Mouse (Mus musculus) macrophage (primary cell): ENCODE measurements around the gene Syvn1. TPM values are rescaled to one million over a fixed set of nuclear protein-coding genes. Genes with fewer than 3 reads are reported as not detected.

Experiments
- H3K27ac ChIP-seq: fragments of 350-480 bp; formaldehyde crosslinking; 2 replicates; pipeline ENCODE4 v1.9.0; 2021
- H3K36me3 ChIP-seq: fragments of 350-480 bp; formaldehyde crosslinking; 2 replicates; pipeline ENCODE4 v1.9.0; 2021; ENCODE audit errors: inconsistent target
- H3K4me3 ChIP-seq: fragments of 350-480 bp; formaldehyde crosslinking; 2 replicates; pipeline ENCODE4 v1.9.0; 2021; ENCODE audit errors: inconsistent target
- H3K79me2 ChIP-seq: fragments of 350-480 bp; formaldehyde crosslinking; 2 replicates; pipeline ENCODE4 v1.9.0; 2021; ENCODE audit errors: inconsistent target
- whole genome bisulfite sequencing: methylation state at CpG from one replicate; pipeline ENCODE4 v1.1.7; 2026; ENCODE audit warnings: inconsistent platforms; ENCODE audit not compliant: missing documents; 5-methylcytosine and 5-hydroxymethylcytosine counted together
- polyA plus RNA-seq: library from polyadenylated mRNA; stranded (reverse); fragments of 250-400 nt; gene quantifications from 3 replicates; pipeline ENCODE4 v1.2.4, GENCODE M21; 2018; ENCODE audit warnings: inconsistent platforms

Syvn1 gene
- polyA plus RNA-seq, 1 experiment from 2014 or later = 40.2 TPM

DNA sequence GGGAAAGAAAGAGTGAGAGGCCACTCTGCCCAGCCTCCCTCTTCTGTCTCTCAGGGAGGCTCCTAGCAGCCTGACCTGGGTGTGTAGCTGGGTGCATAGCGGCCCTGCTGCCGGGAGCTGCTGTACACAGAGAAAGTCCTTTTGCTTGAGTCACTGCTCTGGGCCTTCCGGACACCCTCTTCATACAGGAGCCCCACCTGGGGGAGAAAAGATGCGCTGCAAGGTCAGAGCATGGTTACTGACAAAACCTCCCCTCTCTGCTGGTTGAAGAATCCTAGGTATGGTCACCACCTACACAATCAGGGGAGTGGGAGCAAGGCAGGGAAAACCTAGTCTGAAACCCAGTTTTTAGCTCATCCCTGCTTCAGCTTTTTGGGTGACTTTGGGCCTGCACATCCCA lies 22.6 kb downstream of the Syvn1 start:
- WGBS = 90% methylated on average over 4 of the region's 4 CpGs
- H3K27ac ChIP-seq = no peak overlapping the region
- H3K4me3 ChIP-seq = no peak overlapping the region
- peaks cover 18% of the 10 kb centered on the region for H3K79me2 ChIP-seq
- H3K36me3 ChIP-seq = peaks cover 18% of the 10 kb centered on the region; the same call in 1 of the 2 replicates

DNA sequence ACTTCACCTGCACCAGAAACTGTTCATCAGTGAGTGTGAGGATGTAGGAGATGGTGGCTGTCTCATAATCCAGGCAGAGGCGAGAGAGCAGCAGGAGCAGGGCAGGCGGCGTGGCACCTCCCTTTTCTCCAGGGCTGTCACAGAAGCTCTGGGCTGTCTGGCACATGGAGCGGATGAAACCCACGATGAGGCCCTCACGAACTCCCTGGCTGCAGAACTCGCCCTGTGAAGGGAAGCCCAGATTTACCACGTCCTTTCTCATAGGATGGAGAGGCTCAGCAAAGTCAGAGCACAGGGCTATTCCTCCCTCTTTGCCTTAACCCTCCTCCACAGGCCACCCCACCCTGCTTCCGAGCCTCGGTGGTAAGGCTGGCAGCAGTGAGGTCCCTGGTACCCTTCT lies 23.5 kb downstream of the Syvn1 start:
- no peak overlapping the region for H3K27ac ChIP-seq
- no peak overlapping the region for H3K4me3 ChIP-seq
- WGBS = 89% methylated on average over 8 of the region's 10 CpGs
- peaks cover 22% of the 10 kb centered on the region for H3K79me2 ChIP-seq
- H3K36me3 ChIP-seq = peaks cover 18% of the 10 kb centered on the region; the same call in 1 of the 2 replicates

DNA sequence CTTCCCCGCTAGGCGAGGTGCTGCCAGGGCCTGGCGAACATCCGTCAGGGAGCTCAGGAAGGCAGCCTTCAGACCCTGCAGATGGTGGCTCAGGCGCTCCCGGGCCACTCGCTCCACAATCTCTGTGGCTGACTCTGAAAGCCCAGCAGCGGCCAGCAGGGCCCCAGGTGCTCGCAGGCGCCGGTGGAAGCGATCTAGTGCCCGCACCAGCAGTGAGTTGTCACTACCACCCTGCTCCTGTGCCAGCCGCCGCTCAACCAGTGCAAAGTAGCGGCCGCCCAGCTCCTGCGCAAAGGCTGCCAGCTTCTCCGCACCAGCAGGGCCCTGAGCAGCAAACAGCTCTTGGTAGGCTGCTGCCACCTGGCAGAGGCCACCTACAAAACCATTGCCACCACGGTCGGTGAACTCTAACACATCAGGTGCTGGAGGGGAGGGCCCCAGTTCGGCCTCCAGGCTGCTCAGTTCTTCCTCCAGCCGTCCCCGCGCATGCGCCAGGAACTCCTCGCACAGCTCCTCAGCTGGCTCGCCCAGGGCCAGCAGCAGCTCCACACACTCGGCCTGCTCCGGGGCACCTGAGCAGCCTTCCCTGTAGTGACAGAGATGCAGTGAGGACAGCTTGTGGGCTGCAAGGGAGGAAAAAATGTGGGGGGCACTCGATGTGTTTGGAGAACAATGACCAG lies 24.3 kb downstream of the Syvn1 start:
- Histone ChIP-seq H3K27ac (no peak overlapping the region), H3K36me3 (peaks cover 18% of the 10 kb centered on the region; the same call in 1 of the 2 replicates), H3K4me3 (no peak overlapping the region), H3K79me2 (peaks cover 30% of the 10 kb centered on the region)
- WGBS = 93% methylated on average over 31 of the region's 31 CpGs

DNA sequence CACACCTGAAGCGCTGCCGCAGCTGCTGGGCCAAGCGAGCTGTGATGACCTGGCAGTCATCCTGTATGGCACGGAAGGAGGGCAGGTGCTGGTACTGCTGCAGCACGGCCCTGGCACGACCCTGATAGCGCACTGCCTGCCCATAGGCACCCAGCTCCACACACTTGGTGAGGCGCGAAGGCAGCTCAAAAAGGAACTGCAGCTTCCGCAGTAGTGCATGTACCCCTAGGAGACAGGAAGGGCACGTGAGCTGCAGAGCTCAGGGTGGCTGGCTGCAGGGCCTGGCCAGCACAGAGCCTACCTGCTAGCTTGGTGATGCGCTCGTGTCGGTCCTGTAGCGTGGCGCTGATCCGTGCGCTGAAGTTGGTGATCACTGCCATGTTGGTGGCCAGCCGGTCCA lies 24.9 kb downstream of the Syvn1 start:
- H3K4me3 ChIP-seq = no peak overlapping the region
- peaks cover 36% of the 10 kb centered on the region for H3K79me2 ChIP-seq
- 60% methylated on average over 11 of the region's 19 CpGs for WGBS
- no peak overlapping the region for H3K27ac ChIP-seq
- peaks cover 18% of the 10 kb centered on the region; the same call in 1 of the 2 replicates for H3K36me3 ChIP-seq

DNA sequence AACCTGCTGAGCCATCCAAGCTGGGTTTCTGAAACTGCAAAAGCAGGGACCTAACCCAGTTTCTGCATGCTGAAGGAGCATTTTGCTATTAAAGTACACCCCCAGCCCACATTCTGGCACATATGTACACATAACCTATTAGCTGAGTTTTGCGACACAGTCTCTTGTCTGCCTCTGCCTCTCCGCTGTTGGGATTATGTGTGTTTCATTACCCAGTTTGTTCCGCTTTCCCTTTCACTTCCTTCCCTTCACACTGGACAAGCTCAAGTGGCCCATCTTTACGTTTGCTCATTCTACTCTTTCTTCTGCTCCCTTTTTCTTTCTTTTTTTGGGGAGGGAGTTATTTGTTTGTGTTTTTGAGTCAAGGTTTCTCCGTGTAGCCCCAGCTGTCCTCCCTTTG lies 27.5 kb downstream of the Syvn1 start:
- Histone ChIP-seq H3K27ac (peak overlapping the region; percentile 72), H3K79me2 (peaks cover 42% of the 10 kb centered on the region), H3K36me3 (peaks cover 14% of the 10 kb centered on the region; the same call in 1 of the 2 replicates), H3K4me3 (peak overlapping the region; percentile 7; the same call in 1 of the 2 replicates)
- 32% methylated on average over 5 of the region's 5 CpGs for WGBS

DNA sequence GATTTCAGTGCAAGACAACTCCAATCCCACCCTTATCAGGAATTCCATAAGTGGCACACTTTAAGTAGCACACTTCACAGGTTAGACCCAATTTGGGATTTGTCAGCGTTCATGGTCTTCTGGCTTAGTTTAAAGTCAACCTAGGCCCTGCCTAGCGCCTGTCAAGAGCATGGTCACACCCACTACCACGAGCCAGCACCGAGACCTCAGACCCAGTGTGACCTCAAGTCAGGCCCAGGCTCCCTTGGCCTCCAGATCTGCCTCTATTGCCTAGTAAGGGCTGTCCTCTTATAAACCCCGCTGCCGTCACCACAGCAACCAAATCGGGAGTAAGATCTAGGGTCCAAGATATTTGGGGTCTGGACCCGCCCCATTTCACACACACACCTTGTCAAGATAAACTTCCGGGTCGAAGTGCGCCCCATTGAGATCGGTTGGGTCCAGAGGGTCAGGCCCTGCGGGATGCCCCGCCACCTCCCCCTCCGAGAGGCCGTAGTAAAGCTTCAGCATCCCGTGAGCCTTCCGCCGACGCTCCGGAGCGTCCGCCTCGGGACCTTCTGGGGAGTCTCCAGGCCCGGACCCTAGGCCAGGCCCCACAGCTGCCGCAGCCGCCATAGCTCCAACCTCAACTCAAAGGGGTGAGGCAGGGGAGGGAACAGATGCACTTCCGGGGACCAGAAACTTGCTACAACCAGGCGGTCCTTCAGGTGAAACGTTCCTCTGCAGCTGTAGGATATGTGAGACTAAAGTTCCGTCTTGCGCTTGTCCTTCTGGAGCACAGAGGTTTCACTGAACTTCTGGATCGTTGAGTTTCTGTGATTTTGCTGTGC lies 30.4 kb downstream of the Syvn1 start, which contains the start of gene Vps51:
Gene Vps51, minus strand, starts transcription at position 668 of the 830 bp plus-strand sequence.
- WGBS = 2% methylated on average over 31 of the region's 33 CpGs
- Histone ChIP-seq H3K4me3 (peak within 1 kb of the TSS; percentile 89), H3K27ac (peak within 1 kb of the TSS; percentile 54), H3K79me2 (peaks cover 42% of the 10 kb centered on the region), H3K36me3 (peaks cover 15% of the 10 kb centered on the region)

DNA sequence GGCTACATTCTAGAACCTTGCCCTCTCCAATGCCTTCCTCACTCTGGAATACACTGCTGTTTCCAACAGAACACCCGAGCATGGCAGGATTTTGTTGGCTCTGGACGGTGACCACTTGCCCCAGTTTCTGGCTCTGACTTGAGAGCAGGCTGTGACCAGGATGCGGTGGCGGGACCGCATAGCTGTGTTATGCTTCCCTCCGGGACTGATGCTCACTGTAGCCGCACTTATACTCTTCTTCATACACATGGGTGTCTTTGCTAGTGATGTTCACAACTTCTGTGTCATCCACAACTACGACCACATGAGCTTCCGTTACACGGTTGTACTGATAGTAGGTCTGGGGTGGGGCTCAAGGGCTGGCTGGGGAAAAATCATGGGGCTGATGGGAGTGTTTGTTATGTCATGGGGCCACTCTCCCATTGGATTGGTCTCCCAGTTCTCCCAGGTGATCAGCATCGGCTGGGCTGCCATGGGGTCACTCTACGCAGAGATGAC lies 33.7 kb downstream of the Syvn1 start, which contains the start of gene Tmem262:
Gene Tmem262, plus strand, starts transcription at position 51 of the 498 bp plus-strand sequence.
- Histone ChIP-seq H3K27ac (no peak within 1 kb of the TSS), H3K4me3 (no peak within 1 kb of the TSS), H3K79me2 (peaks cover 47% of the 10 kb centered on the region), H3K36me3 (peaks cover 26% of the 10 kb centered on the region)
- WGBS = 93% methylated on average over 12 of the region's 12 CpGs

DNA sequence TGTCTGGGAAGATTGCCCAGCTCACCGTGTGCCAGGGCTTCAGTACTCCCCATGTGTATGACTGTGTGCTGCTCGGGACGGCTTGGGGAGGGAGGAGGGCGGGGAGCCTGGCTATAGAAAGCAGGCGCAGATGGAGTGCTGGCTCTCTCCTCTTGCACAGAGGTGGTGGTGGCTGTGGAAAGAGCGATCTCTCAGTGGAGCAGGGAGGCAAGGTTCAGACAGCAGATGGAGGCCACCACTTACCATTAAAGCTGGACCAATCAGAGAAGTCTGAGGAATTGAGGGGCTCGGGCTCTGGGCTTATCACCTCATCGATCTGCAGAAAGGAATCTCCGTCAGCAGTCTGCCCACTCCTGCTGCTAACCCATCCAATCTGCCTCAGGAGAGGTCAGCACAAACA lies 35.8 kb downstream of the Syvn1 start, which contains the start of gene Gm28374:
Gene Gm28374, minus strand, starts transcription at position 101 of the 400 bp plus-strand sequence.
- WGBS = 89% methylated on average over 9 of the region's 9 CpGs
- H3K36me3 ChIP-seq = peaks cover 26% of the 10 kb centered on the region
- no peak within 1 kb of the TSS for H3K4me3 ChIP-seq

DNA sequence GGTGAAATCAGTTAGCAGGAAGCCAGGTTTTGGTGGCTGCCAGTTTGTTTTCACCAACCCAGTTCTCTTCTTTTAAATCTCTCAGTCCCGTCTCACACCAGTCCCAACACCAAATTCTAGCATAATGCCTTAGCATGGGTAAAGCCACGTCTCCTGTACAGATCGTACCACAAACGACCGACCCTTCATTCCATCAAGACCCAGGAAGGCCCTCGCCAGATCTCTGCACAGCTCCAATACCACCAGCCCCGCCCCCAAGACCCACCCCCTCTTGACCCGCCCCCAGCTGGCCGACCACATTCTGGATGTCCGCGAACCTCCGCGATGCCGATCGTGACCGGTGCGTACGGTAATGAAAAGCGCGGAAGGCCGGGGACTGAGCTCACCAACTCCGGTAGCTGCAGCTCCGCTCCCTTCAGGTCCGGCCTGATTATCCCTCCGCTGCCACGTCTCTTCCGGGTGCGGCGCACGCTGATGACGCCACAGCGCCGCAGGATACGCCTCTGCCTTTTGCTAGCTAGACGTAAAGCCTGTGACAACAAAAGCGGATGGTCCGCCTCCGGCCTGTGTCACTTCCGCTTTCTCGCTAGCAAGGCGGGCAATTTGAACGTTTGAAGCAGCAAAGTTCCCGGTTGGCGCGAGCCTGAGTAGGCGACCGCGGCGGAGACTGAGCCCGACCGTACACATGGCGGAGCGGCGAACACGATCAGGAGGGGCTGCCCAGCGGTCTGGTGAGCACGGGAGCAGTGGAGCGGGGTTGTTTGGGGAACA lies 38.3 kb downstream of the Syvn1 start, which contains the start of the genes Zfpl1 and Cdca5:
Gene Zfpl1, minus strand, starts transcription at position 479 of the 771 bp plus-strand sequence.
Gene Cdca5, plus strand, starts transcription at position 506 of the 771 bp plus-strand sequence.
- peak within 1 kb of the TSS; percentile 96 for H3K4me3 ChIP-seq
- WGBS = under 1% methylated on average over 52 of the region's 58 CpGs
- peaks cover 73% of the 10 kb centered on the region for H3K79me2 ChIP-seq
- peaks cover 26% of the 10 kb centered on the region for H3K36me3 ChIP-seq
- peak within 1 kb of the TSS; percentile 64 for H3K27ac ChIP-seq

More for the DNA sequence above, 35.8 kb downstream of the Syvn1 start, which contains the start of gene Gm28374:
- no peak within 1 kb of the TSS for H3K27ac ChIP-seq
- peaks cover 49% of the 10 kb centered on the region for H3K79me2 ChIP-seq

DNA sequence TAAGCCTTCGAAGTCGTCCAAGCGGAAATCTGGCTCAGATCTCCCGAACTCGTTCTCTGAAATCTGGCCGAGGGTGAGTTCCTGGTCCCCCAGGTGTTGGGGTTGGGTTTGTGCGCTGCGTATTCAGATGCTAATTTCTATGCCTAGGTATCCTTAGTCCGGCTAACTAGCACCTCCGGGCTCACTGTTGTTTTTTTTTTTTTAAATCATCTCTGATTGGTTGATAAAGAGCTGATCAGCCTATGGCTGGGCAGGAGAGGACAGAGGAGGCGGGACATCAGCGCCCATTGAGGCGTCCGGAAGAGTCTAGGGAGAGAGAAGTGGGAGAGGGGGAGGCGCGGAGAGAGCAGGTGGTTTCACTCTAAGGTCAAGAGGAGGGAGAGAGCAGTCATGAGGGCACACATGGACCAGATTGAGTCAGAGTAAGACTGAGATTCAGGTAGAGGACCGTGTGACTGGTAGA lies 39.1 kb downstream of the Syvn1 start:
- peak overlapping the region; percentile 96 for H3K4me3 ChIP-seq
- 2% methylated on average over 17 of the region's 17 CpGs for WGBS
- peaks cover 20% of the 10 kb centered on the region for H3K36me3 ChIP-seq
- H3K79me2 ChIP-seq = peaks cover 81% of the 10 kb centered on the region
- peak overlapping the region; percentile 64 for H3K27ac ChIP-seq

DNA sequence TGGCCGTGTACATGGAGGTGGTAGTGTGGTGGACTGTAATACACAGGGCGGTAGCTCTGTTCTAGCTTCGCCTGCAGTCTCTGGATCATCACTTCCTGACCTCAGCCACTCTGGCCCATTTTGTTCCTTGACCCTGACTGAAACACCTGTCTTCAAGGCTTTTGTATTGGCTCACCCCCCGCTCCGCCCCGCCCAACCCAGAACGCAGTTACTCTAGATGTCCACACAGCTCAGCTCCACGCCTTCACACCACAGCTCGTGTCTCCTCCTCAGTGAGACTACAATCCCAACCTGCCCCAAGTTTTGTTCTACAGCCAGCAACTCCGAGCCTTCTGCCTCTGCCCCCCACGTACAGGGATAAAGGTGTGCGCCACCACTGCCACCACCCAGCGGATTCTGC lies 42.5 kb downstream of the Syvn1 start:
- H3K36me3 ChIP-seq = no peaks in the 10 kb centered on the region
- H3K27ac ChIP-seq = no peak overlapping the region
- WGBS = 96% methylated on average over 13 of the region's 13 CpGs
- no peak overlapping the region for H3K4me3 ChIP-seq
- H3K79me2 ChIP-seq = peaks cover 81% of the 10 kb centered on the region

DNA sequence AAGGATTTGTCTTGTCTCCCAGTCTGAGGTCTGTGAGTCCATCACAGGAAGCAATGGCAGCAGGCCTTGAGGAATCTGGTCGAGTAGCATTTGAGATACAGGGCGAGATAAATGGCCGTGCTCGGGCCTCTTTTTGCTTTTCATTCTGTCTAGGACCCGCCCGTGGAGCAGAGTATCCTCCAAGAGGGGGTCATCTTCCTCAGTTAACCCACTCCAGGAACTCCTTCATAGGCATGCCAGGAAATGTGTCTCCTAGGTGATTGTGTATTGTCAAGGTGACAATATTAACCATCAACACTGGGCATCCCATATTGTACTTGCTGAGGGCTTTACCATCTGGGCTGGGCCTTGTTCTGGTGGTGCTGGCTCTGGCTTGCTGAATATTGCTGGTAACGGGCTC lies 47.7 kb downstream of the Syvn1 start, which contains the start of gene AC131692.1:
Gene AC131692.1, plus strand, starts transcription at position 301 of the 400 bp plus-strand sequence.
- Histone ChIP-seq H3K4me3 (no peak within 1 kb of the TSS), H3K79me2 (peaks cover 33% of the 10 kb centered on the region; the same call in 1 of the 2 replicates), H3K27ac (no peak within 1 kb of the TSS), H3K36me3 (no peaks in the 10 kb centered on the region)
- 93% methylated on average over 7 of the region's 7 CpGs for WGBS

DNA sequence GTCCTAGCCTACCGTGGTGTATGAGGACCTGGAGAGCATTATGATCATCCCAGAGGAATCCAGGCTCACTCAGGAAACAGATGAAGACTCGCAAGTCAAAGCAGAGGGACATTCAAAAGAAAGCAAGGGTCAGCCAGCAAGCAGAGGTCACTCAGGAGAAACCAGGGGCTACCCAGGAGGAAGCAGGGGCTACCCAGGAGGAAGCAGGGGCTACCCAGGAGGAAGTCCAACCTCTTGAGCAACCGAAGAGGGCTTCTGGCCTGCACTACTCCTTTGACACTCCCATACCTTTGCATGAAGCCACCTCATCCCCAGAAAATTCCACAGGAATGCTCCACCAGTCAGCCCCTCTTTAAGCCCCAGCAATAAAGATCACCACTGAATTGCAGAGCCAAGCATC lies 51.5 kb downstream of the Syvn1 start:
- 54% methylated on average over 3 of the region's 3 CpGs for WGBS
- Histone ChIP-seq H3K4me3 (no peak overlapping the region), H3K36me3 (no peaks in the 10 kb centered on the region)

DNA sequence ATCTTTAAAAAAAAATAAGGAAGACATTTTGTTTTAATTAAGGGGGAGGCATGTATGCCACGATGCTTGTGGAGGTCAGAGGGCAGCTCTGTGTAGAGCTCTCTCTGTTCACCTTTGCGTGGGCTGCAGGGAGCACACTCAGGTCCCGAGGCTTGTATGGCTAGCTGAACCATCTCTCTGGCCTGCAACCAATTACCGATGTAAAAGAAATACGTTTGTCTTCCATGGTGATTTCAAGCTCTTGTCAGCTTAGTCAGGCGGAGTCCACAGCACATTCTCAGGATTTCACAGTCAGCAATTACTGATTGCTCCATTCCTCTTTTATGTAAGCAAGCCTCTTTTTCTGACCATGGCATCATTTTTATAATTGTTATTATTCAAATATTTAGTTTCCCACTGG lies 54.8 kb downstream of the Syvn1 start:
- no peak overlapping the region for H3K27ac ChIP-seq
- no peaks in the 10 kb centered on the region for H3K79me2 ChIP-seq
- no peak overlapping the region for H3K4me3 ChIP-seq
- no peaks in the 10 kb centered on the region for H3K36me3 ChIP-seq
- 95% methylated on average over 6 of the region's 6 CpGs for WGBS

More for the DNA sequence above, 51.5 kb downstream of the Syvn1 start:
- Histone ChIP-seq H3K27ac (no peak overlapping the region), H3K79me2 (no peaks in the 10 kb centered on the region)
